Mouse (Mus musculus) kidney, postnatal 0 days (tissue): Measurements from ENCODE around the gene Zfp114. TPM values are rescaled to one million over a fixed set of nuclear protein-coding genes. Genes with fewer than 3 reads are reported as not detected.

Experiments used
- ATAC-seq: fragments of 200-750 bp; cut with Nextera tagmentation; replicated peaks from 2 replicates; pipeline ENCODE4 v1.8.0; 2017; ENCODE audit warnings: low read depth, moderate number of reproducible peaks, moderate TSS enrichment, moderate library complexity; ENCODE audit not compliant: low FRiP score
- DNase-seq: peaks from one replicate; pipeline ENCODE4 v3.0.0-alpha.2; 2016; ENCODE audit warnings: low spot score
- H3K27ac ChIP-seq: fragments of 300-500 bp; sonication (generic); 2 replicates; pipeline ENCODE4 v1.5.1; 2014; ENCODE audit warnings: mild to moderate bottlenecking
- H3K27me3 ChIP-seq: fragments of 300-500 bp; sonication (generic); 2 replicates; pipeline ENCODE4 v1.6.1; 2014; ENCODE audit warnings: low read length, mixed read lengths; ENCODE audit not compliant: insufficient read depth
- H3K36me3 ChIP-seq: fragments of 300-500 bp; sonication (generic); 2 replicates; pipeline ENCODE4 v1.6.1; 2014; ENCODE audit warnings: low read length, mixed read lengths; ENCODE audit not compliant: insufficient read depth
- H3K4me1 ChIP-seq: fragments of 300-500 bp; sonication (generic); replicated peaks from 2 replicates; pipeline ENCODE4 v1.6.1; 2014; ENCODE audit warnings: antibody characterized with exemption, low read length, mixed read lengths; ENCODE audit not compliant: insufficient read depth
- H3K4me2 ChIP-seq: fragments of 300-500 bp; sonication (generic); 2 replicates; pipeline ENCODE4 v1.6.1; 2014; ENCODE audit warnings: mild to moderate bottlenecking, low read length, moderate library complexity, mixed read lengths
- H3K4me3 ChIP-seq: fragments of 300-500 bp; sonication (generic); replicated peaks from 2 replicates; pipeline ENCODE4 v1.5.1; 2014; ENCODE audit warnings: low read depth, low read length
- H3K9ac ChIP-seq: fragments of 300-500 bp; sonication (generic); 2 replicates; pipeline ENCODE4 v1.6.1; 2014; ENCODE audit warnings: low read depth, low read length
- H3K9me3 ChIP-seq: fragments of 300-500 bp; sonication (generic); replicated peaks from 2 replicates; pipeline ENCODE4 v1.6.1; 2016; ENCODE audit warnings: low read length, inconsistent platforms, mixed read lengths
- CTCF ChIP-seq: IDR thresholded peaks from 2 replicates; pipeline ENCODE4 v1.5.1; 2016; ENCODE audit warnings: antibody characterized with exemption, low read depth, mild to moderate bottlenecking, moderate library complexity
- WGBS: fragments of 180-500 bp; shearing (Covaris S2); extraction: QIAGEN DNeasy Blood & Tissue Kit; methylation state at CpG from one replicate; pipeline ENCODE4 v1.1.7; 2014; 5-methylcytosine and 5-hydroxymethylcytosine counted together
- polyA plus RNA-seq: library from polyadenylated mRNA; unstranded; fragments of >200 nt; fragmentation: Nextera tagmentation; extraction: Ambion mirVana; gene quantifications from 2 replicates; pipeline ENCODE4 v1.2.1, GENCODE M21; 2015

The Zfp114 gene
- polyA plus RNA-seq: 2.2 and 2.4 TPM in 2 replicates

GRCm38 (mm10) chr7:24174618-24175336 lies at the start of gene Zfp114:
Gene Zfp114, plus strand, starts transcription at chr7:24175060.
- Histone ChIP-seq H3K27ac (0 out of 2 replicates have a peak within 1 kb of the TSS, but pooled peaks have one; percentile 37), H3K4me3 (peak within 1 kb of the TSS; percentile 53), H3K9ac (peak within 1 kb of the TSS; percentile 53), H3K27me3 (no peaks in the 10 kb centered on the region), H3K9me3 (no peaks in the 10 kb centered on the region), H3K4me1 (no peaks in the 10 kb centered on the region), H3K4me2 (peak within 1 kb of the TSS; percentile 45), H3K36me3 (no peaks in the 10 kb centered on the region)
- WGBS: 13% methylated on average over 23 of the region's 23 CpGs
- DNase-seq (peak; percentile 93), ATAC-seq (peak; percentile 94)
- TF ChIP-seq CTCF: no peak; the same call in 1 of the 2 replicates

- Histone ChIP-seq H3K9ac (peak overlapping the region; percentile 74), H3K27ac (no peak overlapping the region), H3K4me2 (peak overlapping the region; percentile 69), H3K4me3 (peak overlapping the region; percentile 76), H3K9me3 (no peaks in the 10 kb centered on the region), H3K27me3 (no peaks in the 10 kb centered on the region), H3K4me1 (peaks cover 8% of the 10 kb centered on the region; the same call in 1 of the 2 replicates), H3K36me3 (0 out of 2 replicates have a peak, but pooled peaks cover under 1% of the 10 kb centered on the region)
- DNase-seq: no peak
- TF ChIP-seq CTCF: no peak
- no peak for ATAC-seq
- 21% methylated on average over 6 of the region's 6 CpGs for WGBS
These were observed 41.4 kb upstream of the Zfp114 start for GRCm38 (mm10) chr7:24133425-24133995.

- no peak within 1 kb of the TSS for H3K27ac ChIP-seq
- ATAC-seq (peak; percentile 91), DNase-seq (peak; percentile 96)
- H3K36me3 ChIP-seq: 0 out of 2 replicates have a peak, but pooled peaks cover 3% of the 10 kb centered on the region
- TF ChIP-seq CTCF: no peak
- 1% methylated on average over 32 of the region's 32 CpGs for WGBS
- no peaks in the 10 kb centered on the region for H3K27me3 ChIP-seq
- peak within 1 kb of the TSS; percentile 76 for H3K4me3 ChIP-seq
- H3K9me3 ChIP-seq: no peaks in the 10 kb centered on the region
- H3K4me2 ChIP-seq: peak within 1 kb of the TSS; percentile 69
- H3K9ac ChIP-seq: peak within 1 kb of the TSS; percentile 74
- peaks cover 8% of the 10 kb centered on the region; the same call in 1 of the 2 replicates for H3K4me1 ChIP-seq
These were observed 40.6 kb upstream of the Zfp114 start, which contains the start of gene Zfp235 for GRCm38 (mm10) chr7:24133996-24134828. Gene Zfp235, plus strand, starts transcription at chr7:24134169.

- no peak for ATAC-seq
- Histone ChIP-seq H3K27me3 (no peaks in the 10 kb centered on the region), H3K27ac (no peak overlapping the region), H3K9ac (no peak overlapping the region), H3K9me3 (no peaks in the 10 kb centered on the region), H3K36me3 (peaks cover 14% of the 10 kb centered on the region; the same call in 1 of the 2 replicates), H3K4me1 (no peaks in the 10 kb centered on the region), H3K4me2 (no peak overlapping the region), H3K4me3 (no peak overlapping the region)
- no peak for DNase-seq
- 89% methylated on average over 6 of the region's 6 CpGs for WGBS
- TF ChIP-seq CTCF: no peak
These were observed 32.3 kb upstream of the Zfp114 start for GRCm38 (mm10) chr7:24142566-24142965.

- Histone ChIP-seq H3K4me1 (no peaks in the 10 kb centered on the region), H3K36me3 (no peaks in the 10 kb centered on the region), H3K9ac (no peak overlapping the region), H3K27me3 (no peaks in the 10 kb centered on the region), H3K27ac (no peak overlapping the region), H3K9me3 (no peaks in the 10 kb centered on the region; the same call in 1 of the 2 replicates), H3K4me2 (no peak overlapping the region), H3K4me3 (no peak overlapping the region)
- 0% methylated on average over 1 of the region's 1 CpGs for WGBS
- peak; percentile 71 for TF ChIP-seq CTCF
- DNase-seq (peak; percentile 44), ATAC-seq (no peak)
These were observed 21.6 kb upstream of the Zfp114 start for GRCm38 (mm10) chr7:24153272-24153671.

- no peaks in the 10 kb centered on the region for H3K27me3 ChIP-seq
- ATAC-seq (no peak), DNase-seq (no peak)
- H3K9me3 ChIP-seq: no peaks in the 10 kb centered on the region
- H3K4me2 ChIP-seq: no peak overlapping the region
- 59% methylated on average over 4 of the region's 4 CpGs for WGBS
- H3K4me3 ChIP-seq: no peak overlapping the region
- H3K4me1 ChIP-seq: no peaks in the 10 kb centered on the region
- no peak for TF ChIP-seq CTCF
- no peak overlapping the region for H3K9ac ChIP-seq
- H3K36me3 ChIP-seq: no peaks in the 10 kb centered on the region
- no peak overlapping the region for H3K27ac ChIP-seq
These were observed 2.7 kb upstream of the Zfp114 start for GRCm38 (mm10) chr7:24172191-24172590.
